Mouse (Mus musculus): ENCODE measurements around the gene Tppp2.

Tppp2 gene

DNA sequence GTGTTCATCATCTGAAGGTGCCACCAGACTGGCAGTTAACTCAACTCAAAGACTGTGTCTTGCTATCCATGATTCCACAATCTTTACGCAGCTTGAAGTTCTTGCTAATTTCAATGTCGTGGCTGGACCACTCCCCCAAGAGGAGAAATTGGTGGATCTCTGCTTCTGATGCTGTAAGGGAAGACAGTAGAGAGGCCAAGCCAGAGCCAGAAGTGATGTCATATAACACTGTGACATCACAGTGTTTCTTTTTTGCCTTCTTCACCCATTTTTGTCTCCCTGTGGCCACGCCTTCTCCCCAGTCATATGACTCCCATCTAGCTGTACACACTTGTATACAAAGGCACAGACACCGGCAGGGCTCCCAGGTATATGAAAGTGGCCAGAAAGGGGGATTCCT, at the start of gene Tppp2:
Tppp2 (plus strand) TSS at position 301 of the 400 bp plus-strand sequence.
- no peak for DNase-seq

DNA sequence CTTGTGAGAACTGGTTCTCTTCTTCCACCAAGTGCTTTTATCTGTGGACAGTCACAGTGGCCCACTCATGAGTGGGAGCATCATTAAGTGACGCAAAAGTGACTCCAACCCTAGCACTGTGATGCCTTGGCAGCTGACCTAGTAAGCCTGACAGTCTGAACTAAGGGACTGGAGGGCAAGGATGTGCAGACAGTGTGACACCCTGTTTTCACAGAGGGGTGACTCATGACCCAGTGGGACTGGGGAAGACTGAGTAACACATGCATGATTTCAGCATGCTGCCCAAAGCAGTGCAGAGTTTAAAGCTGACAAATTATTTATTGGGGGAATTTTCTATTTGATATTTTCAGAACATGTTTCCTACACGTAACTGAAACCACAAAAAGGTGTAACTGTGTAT, 47.5 kb upstream of the Tppp2 start:
- DNase-seq: no peak

DNA sequence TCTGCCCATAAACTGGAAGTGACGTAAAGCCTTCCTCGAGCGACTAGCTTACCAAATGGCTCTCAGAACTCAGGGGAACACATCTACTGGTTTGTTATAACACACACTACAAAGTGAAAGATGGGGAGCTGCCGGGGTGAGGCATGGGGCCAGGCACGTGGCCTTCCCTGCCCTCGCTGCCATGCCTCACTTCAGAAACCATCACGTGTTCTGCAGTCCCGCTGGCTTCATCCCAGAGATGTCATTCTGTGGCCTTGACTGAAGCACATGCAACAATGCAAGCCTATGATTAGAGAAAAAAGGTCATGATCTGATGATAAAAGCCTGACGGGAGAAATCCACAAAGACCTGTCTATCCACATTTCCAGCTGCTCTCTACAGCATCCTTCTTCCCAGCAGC, 46.5 kb upstream of the Tppp2 start:
- no peak for DNase-seq

DNA sequence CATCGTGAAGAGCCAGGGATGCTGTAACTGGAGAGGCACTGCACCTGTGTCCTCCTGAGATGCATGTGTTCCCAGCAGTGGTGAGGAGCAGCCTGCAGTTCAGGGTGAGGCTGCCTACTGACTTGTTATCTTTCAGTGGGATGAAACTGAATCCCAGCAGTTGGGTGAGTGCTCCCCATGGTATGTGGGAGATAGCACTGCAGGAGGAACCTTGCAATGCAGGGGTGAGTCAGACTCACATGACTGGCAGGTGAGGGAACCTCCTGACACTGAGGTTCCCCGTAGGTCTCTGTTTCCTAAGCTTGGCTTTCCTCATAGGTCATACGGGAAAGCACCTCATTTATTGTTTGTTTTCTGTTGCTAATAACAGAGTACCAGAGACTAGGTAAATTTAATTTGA, 40.7 kb upstream of the Tppp2 start:
- DNase-seq: no peak

DNA sequence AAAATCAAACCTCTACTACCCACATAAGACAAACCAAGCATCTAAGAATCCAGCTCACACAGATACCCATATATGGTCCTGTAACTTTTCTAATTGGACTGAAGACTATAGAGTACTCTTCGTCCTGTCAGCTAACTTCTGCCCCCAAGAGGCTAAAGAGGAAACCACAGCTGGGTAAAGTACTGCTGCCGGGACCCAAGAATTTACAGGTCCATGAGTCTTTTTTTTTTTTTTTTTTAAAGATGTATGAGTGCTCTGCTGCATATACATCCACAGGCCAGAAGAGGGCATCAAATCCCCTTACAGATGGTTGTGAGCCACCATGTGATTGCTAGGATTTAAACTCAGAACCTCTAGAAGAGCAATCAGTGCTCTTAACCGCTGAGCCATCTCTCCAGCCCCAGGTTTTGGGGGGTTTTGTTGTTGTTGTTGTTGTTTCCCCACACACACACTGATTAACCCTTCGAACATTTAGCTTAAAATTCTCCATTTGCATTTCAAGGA, 34.6 kb upstream of the Tppp2 start:
- DNase-seq: peak; percentile 77 to 89

DNA sequence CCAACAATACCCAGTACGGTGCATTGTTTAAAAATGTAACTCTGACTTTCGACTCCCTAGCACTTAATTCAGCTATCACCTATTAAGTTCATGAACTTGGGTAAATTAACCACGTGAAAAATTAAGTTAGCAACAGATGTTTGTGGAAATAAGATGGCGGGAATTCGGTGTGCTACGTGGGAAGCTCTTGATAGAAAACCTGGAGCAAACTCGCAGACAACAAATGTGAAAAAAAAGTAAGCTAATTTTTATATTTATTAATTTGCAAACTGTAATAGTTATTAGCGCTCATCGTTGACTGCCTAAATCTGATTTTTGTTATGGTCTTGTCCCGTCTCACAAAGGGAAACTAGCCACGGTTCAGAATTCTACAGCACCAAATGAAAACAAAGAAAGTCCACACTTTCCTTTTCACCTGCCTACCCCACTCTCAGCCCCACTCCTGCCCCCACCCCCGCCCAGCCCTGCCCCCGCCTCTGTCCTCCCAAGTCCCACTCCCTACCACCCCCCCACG, 34.1 kb upstream of the Tppp2 start:
- DNase-seq: no peak

DNA sequence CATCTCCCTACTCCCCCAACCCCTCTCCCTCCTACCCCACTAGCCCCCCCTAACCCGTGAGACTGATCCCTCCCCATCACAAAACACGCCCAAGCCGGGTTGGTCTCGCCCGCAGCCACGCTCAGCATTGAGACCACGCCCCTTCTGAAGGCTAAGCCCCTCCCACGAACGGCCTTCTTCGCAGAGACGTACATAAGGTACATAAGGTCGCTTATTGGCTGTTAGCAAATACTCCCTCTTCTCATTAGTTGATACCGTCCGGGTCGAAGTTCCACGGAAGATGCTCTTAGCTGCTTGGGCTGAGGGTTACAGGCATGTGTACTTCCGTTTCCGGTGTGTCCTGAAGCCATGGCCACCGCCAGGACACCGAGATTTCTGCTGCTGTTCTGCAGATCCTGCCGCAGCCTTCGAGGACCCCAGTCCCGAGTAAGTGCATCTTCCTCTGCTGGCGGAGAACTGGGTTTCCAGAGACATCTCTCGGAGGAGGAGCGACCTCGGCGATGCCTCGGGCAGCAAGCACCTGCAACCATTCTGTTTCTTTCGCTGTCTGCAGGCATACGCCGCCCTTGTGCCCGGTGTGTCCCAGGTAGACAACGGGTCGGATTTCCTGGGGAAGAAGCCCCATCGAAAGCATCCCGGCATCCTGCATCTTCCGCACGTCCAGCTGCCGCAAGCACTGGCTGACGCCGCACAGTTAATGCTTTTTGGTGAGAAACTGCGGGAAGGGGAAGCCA, 33.5 kb upstream of the Tppp2 start, which contains the start of gene Mettl17:
Mettl17 (plus strand) TSS at position 245 of the 734 bp plus-strand sequence.
- peak; percentile 97 for DNase-seq

DNA sequence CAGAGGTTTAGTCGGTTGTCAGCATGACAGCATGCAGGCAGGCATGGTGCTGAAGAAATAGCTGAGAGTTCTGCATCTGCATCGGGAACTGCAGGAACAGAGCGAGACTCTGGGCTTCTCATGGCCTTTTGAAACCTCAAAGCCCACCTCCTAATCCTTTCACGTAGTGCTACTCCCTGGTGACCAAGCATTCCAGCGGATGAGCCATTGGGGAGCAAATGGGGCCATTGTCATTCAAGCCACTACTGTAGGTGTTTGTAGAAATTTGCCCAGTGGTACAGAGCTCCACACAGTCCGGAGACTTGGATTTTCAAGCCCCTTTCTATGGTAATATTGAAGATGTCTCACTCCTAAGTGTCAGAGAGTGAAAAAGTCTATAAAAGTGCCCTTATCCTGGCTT, 32.2 kb upstream of the Tppp2 start:
- no peak for DNase-seq

DNA sequence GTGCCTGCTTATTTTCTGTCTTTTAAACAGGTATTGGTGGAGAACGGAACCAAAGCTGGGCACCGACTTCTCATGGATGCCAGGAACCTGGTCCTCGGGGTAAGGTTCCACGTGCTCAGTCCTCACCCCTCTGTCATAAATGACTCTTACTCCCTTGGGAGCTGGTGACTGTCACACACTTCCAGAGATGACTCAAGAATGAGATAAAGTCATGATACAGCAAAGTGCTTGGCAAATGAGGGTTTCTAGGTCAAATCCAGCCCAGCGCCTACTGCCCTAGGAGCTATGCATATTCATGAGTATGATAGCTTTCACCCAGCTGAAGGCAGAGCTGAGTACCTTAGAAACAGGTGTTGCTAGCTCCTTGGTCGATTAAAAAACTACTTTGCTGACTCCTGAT, 28.4 kb upstream of the Tppp2 start:
- DNase-seq: no peak

DNA sequence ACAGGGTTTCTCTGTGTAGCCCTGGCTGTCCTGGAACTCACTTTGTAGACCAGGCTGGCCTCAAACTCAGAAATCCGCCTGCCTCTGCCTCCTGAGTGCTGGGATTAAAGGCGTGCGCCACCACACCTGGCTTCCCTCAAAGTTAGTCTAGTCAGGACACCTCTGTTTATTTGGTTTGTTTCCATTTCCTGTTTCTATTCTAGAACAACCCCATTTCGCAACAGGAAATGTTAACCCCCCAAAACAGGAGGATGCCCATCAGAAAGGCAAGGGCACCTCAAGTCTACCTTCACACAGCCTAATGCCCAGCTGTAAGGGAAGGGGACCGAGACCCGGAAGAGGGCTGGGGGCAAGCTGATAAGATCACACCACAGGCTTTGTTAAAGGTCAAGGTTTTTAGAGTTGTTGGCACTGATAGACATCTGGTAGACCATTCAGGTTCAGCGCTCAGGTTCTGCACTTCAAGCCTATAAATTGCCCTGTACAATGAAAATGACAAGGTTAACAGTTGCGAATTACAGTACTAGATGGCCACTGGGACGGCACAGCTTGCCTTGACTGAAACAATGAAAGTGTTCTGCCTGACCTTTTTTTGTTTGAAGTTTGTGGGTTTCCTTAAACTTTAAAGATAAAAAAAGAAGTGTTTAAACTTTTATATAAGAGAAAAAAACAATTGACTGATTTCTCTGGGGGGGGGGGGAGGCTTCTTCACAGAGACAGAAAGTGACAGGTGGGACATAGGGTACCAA, 25.9 kb upstream of the Tppp2 start, which contains the start of gene Slc39a2:
Slc39a2 (plus strand) TSS at position 699 of the 749 bp plus-strand sequence.
- no peak for DNase-seq

DNA sequence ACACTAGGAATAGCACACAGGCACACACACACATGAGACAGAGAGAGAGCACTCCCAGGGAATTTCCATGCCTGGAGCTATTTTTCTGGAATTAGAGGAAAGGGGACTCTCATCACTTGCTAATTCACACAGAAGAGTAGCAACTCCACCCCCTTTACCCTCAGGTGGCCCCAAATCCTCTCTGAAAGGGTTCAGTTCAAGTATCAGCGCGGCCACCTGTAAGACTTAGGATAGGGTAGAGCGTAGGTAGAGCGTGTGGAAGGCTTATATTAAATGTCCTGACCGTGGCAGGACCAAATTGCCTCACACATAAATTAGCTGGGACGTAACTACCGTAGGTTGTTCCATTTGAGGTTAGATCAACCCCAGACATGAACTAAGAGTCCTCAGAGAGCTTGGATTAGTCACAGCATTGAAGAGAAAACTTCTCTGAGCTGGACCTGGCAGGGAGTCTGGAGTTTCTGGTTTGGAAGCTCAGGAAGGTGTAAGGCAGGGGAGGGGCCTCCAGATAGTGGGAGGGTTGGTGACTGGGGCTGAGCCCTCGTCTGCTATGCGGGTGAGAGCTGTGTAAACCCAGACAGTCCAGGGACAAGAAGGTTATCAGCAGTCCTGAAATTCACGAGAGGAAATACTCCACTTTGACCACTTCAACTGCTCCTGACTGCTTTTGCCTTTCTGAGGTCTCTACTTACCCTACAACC, 25.0 kb upstream of the Tppp2 start:
- DNase-seq: peak; percentile 59 to 80

DNA sequence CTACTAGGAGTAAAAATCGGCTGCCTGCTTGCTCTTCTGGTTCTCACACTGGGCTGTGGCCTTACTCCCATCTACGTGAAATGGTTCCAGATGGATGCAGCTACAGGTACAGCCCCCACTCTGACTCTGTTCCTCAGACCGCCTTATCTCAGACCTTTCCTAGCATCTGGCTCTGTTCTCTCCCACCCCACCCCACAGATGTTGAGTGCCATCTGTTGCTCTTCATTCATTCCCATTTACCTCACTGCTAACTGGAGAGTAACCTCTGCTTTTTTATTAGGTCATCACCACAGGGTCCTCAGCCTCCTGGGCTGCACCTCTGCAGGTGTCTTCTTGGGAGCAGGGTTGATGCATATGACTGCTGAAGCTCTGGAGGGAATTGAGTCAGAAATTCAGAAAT, 24.4 kb upstream of the Tppp2 start:
- no peak for DNase-seq

DNA sequence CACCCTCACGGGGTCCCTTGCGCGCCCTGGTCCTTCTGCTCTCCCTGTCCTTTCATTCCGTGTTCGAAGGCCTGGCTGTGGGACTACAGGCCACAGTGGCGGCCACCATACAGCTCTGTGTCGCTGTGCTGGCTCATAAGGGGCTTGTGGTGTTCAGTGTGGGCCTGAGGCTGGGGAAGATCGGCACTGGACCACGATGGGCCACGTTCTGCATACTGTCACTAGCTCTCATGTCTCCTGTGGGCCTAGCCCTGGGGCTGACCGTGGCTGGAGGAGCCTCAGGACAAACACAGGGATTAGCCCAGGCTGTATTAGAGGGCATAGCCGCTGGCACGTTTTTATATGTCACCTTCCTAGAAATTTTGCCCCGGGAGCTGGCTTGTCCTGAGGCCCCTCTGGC, 23.2 kb upstream of the Tppp2 start:
- DNase-seq: no peak

DNA sequence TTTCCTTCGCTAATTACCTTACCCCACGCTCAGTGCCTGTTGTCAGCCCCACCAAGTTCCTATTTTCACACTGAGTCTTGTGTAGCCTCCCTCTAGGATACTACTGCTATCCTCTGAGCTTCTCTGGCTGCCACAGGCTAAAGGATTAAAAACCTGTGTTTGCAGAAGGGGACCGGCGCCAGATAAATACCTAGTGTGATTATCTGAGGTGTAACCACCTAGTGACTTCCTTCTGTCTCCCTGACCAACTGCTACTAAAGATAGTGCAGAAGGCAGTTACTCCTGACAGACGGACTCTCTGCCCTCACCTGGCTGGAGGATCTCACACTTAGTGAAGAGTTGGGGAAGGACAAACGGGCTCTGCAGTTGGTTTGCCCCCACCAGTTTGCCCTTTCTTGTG, 22.2 kb upstream of the Tppp2 start:
- DNase-seq: no peak

DNA sequence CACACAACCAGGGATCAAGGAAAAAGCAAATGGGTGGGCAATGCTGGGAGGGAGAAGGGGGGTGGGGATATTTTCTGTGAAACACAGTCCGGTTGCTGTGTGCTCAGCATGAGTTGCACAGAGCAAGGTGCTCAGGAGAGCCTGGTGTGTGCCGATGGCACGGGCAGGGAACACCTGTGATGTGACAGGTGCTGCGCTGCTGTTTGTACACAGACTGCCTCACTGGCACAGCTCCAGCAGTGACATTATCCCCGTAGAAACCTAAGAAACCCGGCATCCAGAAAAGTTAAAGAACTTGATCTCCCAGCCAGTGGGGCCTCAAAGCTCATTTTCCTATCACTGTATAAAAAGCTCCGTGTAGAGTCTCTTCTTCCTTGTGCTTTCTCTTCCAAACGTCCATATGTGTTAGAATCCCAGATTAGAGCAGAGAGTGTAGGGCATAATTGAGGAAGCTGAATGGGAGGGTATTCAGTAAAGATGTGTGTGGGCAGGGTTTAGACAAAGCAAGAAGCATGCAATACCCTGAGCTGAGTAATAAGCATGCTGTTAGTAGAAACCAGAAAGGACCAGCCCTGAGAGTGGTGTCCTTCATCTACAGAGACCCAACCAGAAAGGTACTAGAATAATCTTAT, 21.6 kb upstream of the Tppp2 start:
- DNase-seq: no peak

DNA sequence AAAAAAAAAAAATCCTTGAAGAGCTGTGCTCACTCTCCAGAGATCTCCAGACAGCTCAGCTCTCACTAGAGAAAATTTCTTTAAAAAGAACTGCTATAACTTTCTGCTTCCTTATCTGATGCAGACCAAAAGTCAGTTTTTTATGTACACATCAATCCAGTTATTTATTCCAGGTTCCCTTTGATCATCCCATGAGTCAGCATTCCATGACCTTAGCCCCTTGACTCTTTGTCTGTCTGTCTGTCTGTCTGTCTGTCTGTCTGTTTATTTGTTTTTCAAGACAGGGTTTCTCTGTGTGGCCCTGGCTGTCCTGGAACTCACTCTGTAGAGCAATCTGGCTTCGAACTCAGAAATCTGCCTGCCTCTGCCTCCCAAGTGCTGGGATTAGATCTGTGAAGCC, 18.9 kb upstream of the Tppp2 start:
- DNase-seq: no peak

DNA sequence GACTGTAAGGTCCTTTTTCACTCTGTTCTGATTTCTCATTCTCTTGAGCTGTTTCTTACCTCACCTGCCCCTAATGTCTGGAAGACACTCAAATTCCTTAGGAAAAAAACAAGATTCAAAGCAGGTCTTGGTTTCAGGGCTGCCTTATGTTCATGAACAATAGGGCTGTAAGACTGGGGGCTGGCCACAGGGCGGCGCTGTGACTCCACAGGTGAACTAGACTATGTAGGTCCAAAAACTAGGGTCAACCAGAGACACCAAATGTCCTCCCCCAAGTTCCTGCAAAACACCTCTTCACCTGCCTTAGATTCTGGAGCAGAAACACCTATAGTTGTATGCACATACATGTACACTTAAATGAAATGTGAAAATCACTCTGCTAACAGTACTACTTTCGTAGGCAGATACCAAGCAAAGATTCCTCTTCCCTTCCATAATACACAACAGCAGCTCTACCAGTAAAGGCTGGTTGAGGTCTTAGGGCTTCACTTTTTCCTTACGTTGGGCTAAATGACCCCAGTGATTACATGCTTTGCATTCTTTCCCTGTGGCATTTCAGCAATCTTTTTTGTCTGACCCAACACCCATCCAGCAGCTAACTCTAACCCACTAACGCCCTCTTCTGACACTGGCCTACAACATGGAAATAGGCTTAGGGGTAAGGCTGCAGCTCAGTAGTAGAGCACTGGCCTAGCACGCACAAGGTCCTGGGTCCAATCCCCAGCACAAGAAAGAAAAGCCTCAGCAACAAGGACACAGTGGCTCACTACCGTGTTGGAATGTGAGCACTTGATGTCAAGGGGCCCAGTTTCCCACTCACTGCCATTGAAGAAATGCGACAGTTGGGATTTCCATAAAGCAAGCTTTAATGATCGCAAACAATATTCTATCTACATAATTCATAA, 15.2 kb upstream of the Tppp2 start:
- DNase-seq: peak; percentile 68 to 82

DNA sequence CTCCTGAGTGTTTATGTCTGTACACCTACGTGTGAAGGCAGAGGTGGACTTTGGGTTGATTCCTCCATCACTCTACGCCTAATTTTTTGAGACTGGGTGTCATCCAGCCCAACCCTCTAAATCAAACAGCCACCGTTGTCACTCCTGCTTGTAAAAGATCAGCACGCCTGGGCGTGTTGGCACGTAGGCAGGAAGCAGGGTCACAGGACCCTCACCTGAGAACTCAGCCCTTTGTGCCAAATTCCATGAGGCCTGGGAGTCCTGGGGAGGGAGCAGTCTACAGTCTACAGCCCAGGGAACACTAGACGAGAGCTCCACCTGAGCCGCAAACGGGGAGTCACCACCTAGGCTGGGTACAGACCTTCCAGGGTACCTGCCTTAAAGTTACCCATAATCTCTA, 14.4 kb upstream of the Tppp2 start:
- no peak for DNase-seq

DNA sequence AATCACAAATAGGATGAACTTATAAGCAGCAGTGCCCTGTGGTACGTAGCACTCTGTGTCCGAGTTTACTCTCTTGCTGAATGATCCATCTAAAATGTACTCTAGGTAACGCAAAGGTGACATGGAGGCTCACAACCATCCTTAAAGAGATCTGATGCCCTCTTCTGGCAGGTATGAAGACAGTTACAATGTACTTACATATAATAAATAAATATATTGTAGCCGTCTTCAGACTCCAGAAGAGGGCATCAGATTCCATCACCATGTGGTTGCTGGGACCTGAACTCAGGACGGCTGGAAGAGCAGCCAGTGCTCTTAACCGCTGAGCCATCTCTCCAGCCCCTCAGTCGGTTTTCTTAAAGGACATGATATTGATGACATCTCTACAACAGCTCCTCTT, 13.5 kb upstream of the Tppp2 start:
- no peak for DNase-seq

DNA sequence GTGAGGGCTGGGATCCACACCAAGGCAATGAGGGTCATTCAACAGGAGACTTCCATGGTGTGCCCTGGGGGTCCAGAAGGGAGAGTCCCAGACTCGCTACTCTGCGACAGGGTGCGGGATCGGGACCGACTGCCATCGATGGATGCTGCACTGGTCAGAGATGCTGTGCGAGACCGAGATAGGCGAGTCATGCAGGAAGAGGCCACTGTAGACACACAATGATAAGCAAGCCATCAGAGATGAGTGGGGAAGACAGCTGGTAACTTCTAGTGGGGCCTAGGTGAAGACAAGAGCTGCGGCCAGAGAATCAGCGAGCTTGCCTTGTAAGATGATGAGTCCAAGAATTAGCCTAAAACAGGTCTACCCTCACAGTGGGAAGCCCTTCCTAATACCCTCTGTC, 12.1 kb upstream of the Tppp2 start:
- no peak for DNase-seq

DNA sequence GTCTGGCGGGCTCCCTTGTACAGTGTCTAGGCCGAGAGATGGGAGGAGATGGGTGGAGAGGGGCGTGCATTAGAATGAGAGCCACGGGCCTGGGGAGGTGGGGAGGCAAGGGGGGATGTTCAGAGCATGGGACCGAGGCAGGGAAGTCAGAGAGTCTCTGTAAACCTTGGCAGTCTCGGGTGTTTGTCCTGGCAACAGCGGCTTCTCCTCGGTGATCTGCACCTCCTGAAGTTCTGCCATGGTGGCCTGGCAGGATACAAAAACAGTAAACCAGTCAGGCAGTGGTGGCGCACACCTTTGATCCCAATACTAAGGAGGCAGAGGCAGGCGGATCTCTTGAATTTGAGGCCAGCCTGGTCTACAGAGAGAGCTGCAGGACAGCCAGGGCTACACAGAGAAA, 6.9 kb upstream of the Tppp2 start:
- DNase-seq: no peak
